15 mouse cellular contexts compared by ENCODE assay signal in genomic region chr9:52959668-52960067, GRCm38 (mm10).
DNase-seq lines count a peak whose midpoint lies in the region; ATAC-seq and TF ChIP-seq lines count a peak whose summit lies in the region.
"Had no signal": no experiment of that assay in that cellular context is flagged by ENCODE, and none has a peak within 500 bp of the region (broad histone marks: within the 10 kb centered on the region; RNA-seq: fewer than 3 reads in every experiment).

No protein-coding gene starts in this region.

- H3K4me3 ChIP-seq in intestine, postnatal 0 days (ENCODE audit: low read depth, low read length): no peak overlapping the region
- H3K4me3 ChIP-seq: heart, embryonic 10.5 days; hindbrain, embryonic 13.5 days; midbrain, embryonic 12.5 days; neural tube, embryonic 12.5 days had no signal

- no peaks in the 10 kb centered on the region for H3K4me1 ChIP-seq in intestine, postnatal 0 days (replicated peaks; ENCODE audit: control insufficient read depth, insufficient read depth, low read length)
- H3K4me1 ChIP-seq: heart, embryonic 10.5 days; hindbrain, embryonic 13.5 days; midbrain, embryonic 12.5 days; neural tube, embryonic 12.5 days had no signal

- H3K36me3 ChIP-seq in intestine, postnatal 0 days (ENCODE audit: control insufficient read depth, insufficient read depth): no peaks in the 10 kb centered on the region
- H3K36me3 ChIP-seq: heart, embryonic 10.5 days; hindbrain, embryonic 13.5 days; midbrain, embryonic 12.5 days; neural tube, embryonic 12.5 days had no signal

- no peak for TF ChIP-seq CTCF in brain, embryonic 14.5 days (IDR thresholded peaks at IDR 0.05; ENCODE audit: borderline replicate concordance, extremely low read depth, insufficient read depth, insufficient read length)
- TF ChIP-seq CTCF in intestine, postnatal 0 days (IDR thresholded peaks at IDR 0.05; ENCODE audit: low read depth): no peak

- no peak for ATAC-seq in intestine, postnatal 0 days
- ATAC-seq: CD4-positive, CD25-positive, alpha-beta regulatory T cell, adult 4 months; lung, postnatal 0 days had no signal

- no peak overlapping the region for H3K9ac ChIP-seq in intestine, postnatal 0 days (ENCODE audit: low read depth, low read length)
- H3K9ac ChIP-seq: hindbrain, embryonic 13.5 days; midbrain, embryonic 12.5 days; neural tube, embryonic 12.5 days had no signal

- intact Hi-C loops in heart, postnatal 10 days (cut with DNase I): no loop called here
- intact Hi-C loops in left cerebral cortex, postnatal 14 days (cut with DNase I): no loop called here

- no peaks in the 10 kb centered on the region for H3K27me3 ChIP-seq in intestine, postnatal 0 days (replicated peaks; ENCODE audit: control insufficient read depth, insufficient read depth, low read length)
- H3K27me3 ChIP-seq: hindbrain, embryonic 13.5 days; midbrain, embryonic 12.5 days; neural tube, embryonic 12.5 days had no signal

- DNase-seq in heart, postnatal 10 days: peak; percentile 10 to 13
- no peak for DNase-seq in heart, adult 8-10 months (ENCODE audit: low spot score)
- DNase-seq in brain, embryonic 14.5 days (ENCODE audit: low read depth): peak; percentile 60
- peak; percentile 44 for DNase-seq in cerebellum, adult 9-10 months
- peak; percentile 34 to 41 for DNase-seq in left cerebral cortex, postnatal 14 days (ENCODE audit: low spot score in 2 of 2)
- DNase-seq in kidney, adult 9 months: no peak
- DNase-seq in embryo, embryonic 9.5 days (ENCODE audit: extremely low spot score): no peak
- DNase-seq: kidney, postnatal 4 days had no signal

- no peak for TF ChIP-seq POLR2A in brain, embryonic 14.5 days (IDR thresholded peaks at IDR 0.05; ENCODE audit: borderline replicate concordance, extremely low read depth, insufficient read depth, insufficient read length, poor library complexity, severe bottlenecking)

- 74% methylated on average over 6 of the region's 6 CpGs for WGBS in intestine, postnatal 0 days

- H3K27ac ChIP-seq in intestine, postnatal 0 days (ENCODE audit: low read depth, low read length): no peak overlapping the region
- H3K27ac ChIP-seq: heart, embryonic 10.5 days; hindbrain, embryonic 13.5 days; midbrain, embryonic 12.5 days; neural tube, embryonic 12.5 days had no signal

- no peaks in the 10 kb centered on the region for H3K9me3 ChIP-seq in intestine, postnatal 0 days (ENCODE audit: control insufficient read depth)
- H3K9me3 ChIP-seq: heart, embryonic 10.5 days; hindbrain, embryonic 13.5 days; midbrain, embryonic 12.5 days; neural tube, embryonic 12.5 days had no signal

- no peak overlapping the region for H3K4me2 ChIP-seq in intestine, postnatal 0 days (replicated peaks; ENCODE audit: low read depth)
- H3K4me2 ChIP-seq: hindbrain, embryonic 13.5 days; midbrain, embryonic 12.5 days; neural tube, embryonic 12.5 days had no signal

Comparison
In these comparisons a context has a peak if more than half of its experiments do, and no peak if none do; other contexts are left out.
1. DNase-seq: peak in heart, postnatal 10 days (2 of 2), brain, embryonic 14.5 days (single experiment), cerebellum, adult 9-10 months (single experiment) and left cerebral cortex, postnatal 14 days (2 of 2); none in heart, adult 8-10 months (single experiment), kidney, adult 9 months (single experiment) and embryo, embryonic 9.5 days (single experiment).